Mouse (Mus musculus): ENCODE measurements around the gene Wfdc8. TPM values are rescaled to one million over a fixed set of nuclear protein-coding genes. Genes with fewer than 3 reads are reported as not detected.

Gene Wfdc8
- total and polyA plus RNA-seq, 3 experiments = not detected

DNA sequence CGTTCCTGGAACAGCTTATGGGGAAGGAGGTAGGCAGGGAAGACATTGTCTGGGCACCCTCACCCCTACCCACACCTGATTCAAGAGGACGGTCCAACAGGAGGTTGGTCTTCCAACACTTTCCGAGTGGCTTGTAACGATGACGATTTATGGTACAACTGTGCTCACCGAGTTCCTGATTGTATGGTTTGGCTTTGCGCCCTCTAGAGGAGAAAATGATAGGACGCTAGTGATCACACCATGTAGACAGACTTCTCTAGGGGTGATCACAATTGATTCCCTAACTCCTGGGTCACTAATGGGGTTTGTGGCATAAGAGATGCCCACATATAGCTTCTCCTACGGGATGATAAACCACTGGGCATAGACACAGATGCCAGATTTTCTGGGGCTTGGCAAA is 21.8 kb upstream of the Wfdc8 start:
- Histone ChIP-seq H3K4me2 (ENCODE audit: insufficient read depth, low read depth, poor library complexity, severe bottlenecking) (no peak overlapping the region), H3K4me1 (ENCODE audit: control insufficient read depth in 1 of 2, insufficient read depth in 2 of 2) (no peaks in the 10 kb centered on the region), H3K27ac (ENCODE audit: insufficient read depth, low read depth) (no peak overlapping the region), H3K79me2 (replicated peaks; ENCODE audit: control insufficient read depth, extremely low read depth, insufficient read depth, poor library complexity, severe bottlenecking) (no peaks in the 10 kb centered on the region), H3K9me3 (replicated peaks; ENCODE audit: low read length) (peaks cover 7% of the 10 kb centered on the region), H3K27me3 (replicated peaks) (peaks cover 57% of the 10 kb centered on the region), H3K4me3 (replicated peaks in 1 of 3; ENCODE audit: low read depth in 2 of 3, low read length in 2 of 3, poor library complexity in 1 of 3) (no peak overlapping the region), H3K36me3 (replicated peaks in 1 of 2; ENCODE audit: control insufficient read depth in 1 of 2, insufficient read depth in 1 of 2, low read length in 1 of 2) (no peaks in the 10 kb centered on the region), H3K9ac (ENCODE audit: insufficient read depth, low read depth) (no peak overlapping the region)
- dilution Hi-C loops (cut with MboI; ENCODE audit: extremely low pct_ligation_motif_present, extremely low pct_unique_long_range_greater_than_20kb, low sequenced_read_pairs) (no loop called here), in situ Hi-C loops (cut with MboI; ENCODE audit: low pct_ligation_motif_present, low pct_unique_long_range_greater_than_20kb, low sequenced_read_pairs) (no loop called here)
- DNase-seq (ENCODE audit: extremely low read depth) = peak; percentile 7
- TF ChIP-seq SIN3A (IDR thresholded peaks at IDR 0.05; ENCODE audit: low read length) (no peak), SMC3 (IDR thresholded peaks at IDR 0.05; ENCODE audit: low read depth, low read length) (peak; percentile 17; the same call in 1 of the 2 replicates), ZC3H11A (IDR thresholded peaks at IDR 0.05; ENCODE audit: low read depth, low read length) (no peak), CTCF (conservative IDR thresholded peaks at IDR 0.05 in 1 of 2, IDR thresholded peaks at IDR 0.05 in 1 of 2; ENCODE audit: low read depth in 2 of 2, low read length in 2 of 2) (peak; percentile 11 to 57; a peak in 3 of 4 replicates), UBTF (IDR thresholded peaks at IDR 0.05; ENCODE audit: low read depth, low read length) (no peak), RAD21 (IDR thresholded peaks at IDR 0.05; ENCODE audit: low read depth, low read length) (no peak)

DNA sequence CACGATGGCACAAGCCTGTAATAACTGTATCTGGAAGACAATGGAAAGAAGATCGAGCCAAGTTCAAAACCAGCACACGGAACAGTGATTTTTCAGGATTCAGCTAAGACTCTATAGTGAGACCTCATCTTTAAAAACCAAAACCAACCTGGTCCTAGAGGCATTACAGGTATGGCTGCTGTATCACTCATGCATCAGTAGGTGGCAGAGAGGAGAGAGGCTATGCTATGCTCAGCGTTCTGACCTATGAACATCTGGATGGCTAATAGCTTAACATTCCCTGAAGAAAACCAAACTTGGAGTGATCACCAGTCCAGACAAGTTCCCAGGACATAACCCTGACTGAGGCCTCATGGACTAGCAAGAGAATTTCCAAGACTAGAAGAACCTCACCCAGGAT is 8.3 kb upstream of the Wfdc8 start:
- Histone ChIP-seq H3K4me3 (replicated peaks in 1 of 3; ENCODE audit: low read depth in 2 of 3, low read length in 2 of 3, poor library complexity in 1 of 3) (no peak overlapping the region), H3K9ac (ENCODE audit: insufficient read depth, low read depth) (no peak overlapping the region), H3K4me2 (ENCODE audit: insufficient read depth, low read depth, poor library complexity, severe bottlenecking) (no peak overlapping the region), H3K27ac (ENCODE audit: insufficient read depth, low read depth) (no peak overlapping the region), H3K79me2 (replicated peaks; ENCODE audit: control insufficient read depth, extremely low read depth, insufficient read depth, poor library complexity, severe bottlenecking) (no peaks in the 10 kb centered on the region), H3K9me3 (replicated peaks; ENCODE audit: low read length) (no peaks in the 10 kb centered on the region), H3K27me3 (replicated peaks) (peaks cover 79% of the 10 kb centered on the region), H3K4me1 (ENCODE audit: control insufficient read depth in 1 of 2, insufficient read depth in 2 of 2) (peaks cover 0 to 2% of the 10 kb centered on the region in 2 experiments; a peak in 2 of 4 replicates), H3K36me3 (replicated peaks in 1 of 2; ENCODE audit: control insufficient read depth in 1 of 2, insufficient read depth in 1 of 2, low read length in 1 of 2) (no peaks in the 10 kb centered on the region)
- in situ Hi-C loops (cut with MboI; ENCODE audit: low pct_ligation_motif_present, low pct_unique_long_range_greater_than_20kb, low sequenced_read_pairs) (no loop called here), dilution Hi-C loops (cut with MboI; ENCODE audit: extremely low pct_ligation_motif_present, extremely low pct_unique_long_range_greater_than_20kb, low sequenced_read_pairs) (no loop called here)
- TF ChIP-seq SMC3 (IDR thresholded peaks at IDR 0.05; ENCODE audit: low read depth, low read length) (peak; percentile 30), SIN3A (IDR thresholded peaks at IDR 0.05; ENCODE audit: low read length) (no peak), ZNF384 (IDR thresholded peaks at IDR 0.05; ENCODE audit: low read depth, low read length) (no peak), TCF12 (IDR thresholded peaks at IDR 0.05; ENCODE audit: low read depth, low read length) (no peak), ETS1 (conservative IDR thresholded peaks at IDR 0.05; ENCODE audit: low read depth, low read length) (no peak), CHD1 (IDR thresholded peaks at IDR 0.05; ENCODE audit: low read depth, low read length) (no peak), GABPA (IDR thresholded peaks at IDR 0.05; ENCODE audit: insufficient replicate concordance, low read depth, low read length) (no peak), MAZ (IDR thresholded peaks at IDR 0.05; ENCODE audit: low read depth, low read length) (no peak), NRF1 (IDR thresholded peaks at IDR 0.05; ENCODE audit: low read depth, low read length) (no peak), NELFE (IDR thresholded peaks at IDR 0.05; ENCODE audit: low read depth, low read length) (no peak), KAT2A (IDR thresholded peaks at IDR 0.05; ENCODE audit: insufficient replicate concordance, low read length) (no peak), MEF2A (IDR thresholded peaks at IDR 0.05; ENCODE audit: borderline replicate concordance, low read depth, low read length) (no peak), MAFK (IDR thresholded peaks at IDR 0.05; ENCODE audit: insufficient replicate concordance, low read length) (no peak), JUND (conservative IDR thresholded peaks at IDR 0.05; ENCODE audit: low read depth, low read length) (no peak), CTCF (conservative IDR thresholded peaks at IDR 0.05 in 1 of 2, IDR thresholded peaks at IDR 0.05 in 1 of 2; ENCODE audit: low read depth in 2 of 2, low read length in 2 of 2) (peak in 1 of 2 experiments; percentile 42; a peak in 2 of 4 replicates), MYC (IDR thresholded peaks at IDR 0.05; ENCODE audit: low read depth, low read length) (no peak), CHD2 (IDR thresholded peaks at IDR 0.05; ENCODE audit: low read length) (no peak), E2F4 (IDR thresholded peaks at IDR 0.05; ENCODE audit: insufficient replicate concordance, low read depth, low read length) (no peak), ZMIZ1 (IDR thresholded peaks at IDR 0.05; ENCODE audit: low read depth, low read length) (no peak), EP300 (IDR thresholded peaks at IDR 0.05; ENCODE audit: low read length) (no peak), TBP (conservative IDR thresholded peaks at IDR 0.05; ENCODE audit: low read depth, low read length) (no peak), JUN (IDR thresholded peaks at IDR 0.05; ENCODE audit: insufficient read depth, low read depth, low read length) (no peak), RAD21 (IDR thresholded peaks at IDR 0.05; ENCODE audit: low read depth, low read length) (peak; percentile 2; the same call in 1 of the 2 replicates), RCOR1 (conservative IDR thresholded peaks at IDR 0.05; ENCODE audit: low read depth, low read length) (no peak), BHLHE40 (IDR thresholded peaks at IDR 0.05; ENCODE audit: low read depth, low read length) (no peak)
- DNase-seq (ENCODE audit: extremely low read depth) = no peak

Measured in CH12.LX (cell line).